Mouse (Mus musculus) gastrocnemius, postnatal 10 days (tissue): ENCODE measurements at regions not wholly inside any gene's neighbourhood (a gene's known extent, or its start where the extent isn't known, plus 50 kb on each side); places are given as distances from the start of the nearest gene placed in this dataset.

Experiments used
- DNase-seq: peaks from one replicate; pipeline ENCODE4 v3.0.0; 2021; ENCODE audit warnings: mixed read lengths

DNA sequence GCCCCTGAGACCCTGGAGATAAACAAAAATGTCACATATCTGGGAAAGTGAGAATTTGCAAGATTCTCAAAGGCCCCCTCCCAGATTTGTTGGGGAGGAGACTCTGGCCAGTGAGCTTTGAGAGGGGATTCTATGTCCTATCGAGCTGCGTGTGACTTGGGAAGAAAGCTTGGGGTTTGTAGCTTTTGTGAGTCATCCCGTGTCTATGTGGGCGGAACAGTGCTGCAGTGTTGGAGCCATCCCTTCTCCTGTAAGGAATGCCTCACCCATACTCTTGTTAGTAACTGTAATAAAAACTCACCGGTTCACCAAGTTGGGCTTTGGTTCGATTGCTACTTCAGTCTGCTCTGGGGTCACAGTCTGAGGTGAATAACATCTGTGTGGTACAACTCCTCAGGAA lies 160.5 kb downstream of the Hs3st3b1 start:
- no peak for DNase-seq

DNA sequence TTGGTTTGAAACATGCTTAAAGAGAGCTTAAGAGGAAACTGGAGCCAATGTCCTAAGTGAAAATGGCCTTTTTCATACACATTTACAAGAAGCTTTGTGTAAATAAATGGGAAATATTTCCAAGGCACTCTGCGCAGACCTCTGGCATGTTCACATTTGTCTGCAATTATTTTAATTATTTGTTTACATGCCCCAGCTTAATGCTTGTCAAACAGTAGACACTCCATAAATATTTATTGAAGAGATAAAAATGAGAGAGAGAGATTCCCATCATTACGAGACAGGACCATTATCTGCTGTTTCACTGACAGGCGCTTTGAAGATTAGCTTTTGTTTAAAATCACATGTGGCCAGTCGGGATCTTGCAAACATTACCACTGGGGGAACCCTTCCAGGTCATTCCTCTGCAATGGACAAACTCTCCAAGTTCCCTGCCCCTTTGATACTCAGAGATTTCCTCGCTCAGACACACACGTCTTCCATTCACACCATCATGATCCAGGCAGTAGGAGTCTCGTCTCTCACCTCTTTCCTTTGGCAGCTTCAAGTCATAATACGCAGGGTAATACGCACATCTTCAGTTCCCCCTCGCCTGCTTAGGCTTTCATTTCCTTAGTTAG lies 154.3 kb downstream of the Hs3st3b1 start:
- DNase-seq: no peak

DNA sequence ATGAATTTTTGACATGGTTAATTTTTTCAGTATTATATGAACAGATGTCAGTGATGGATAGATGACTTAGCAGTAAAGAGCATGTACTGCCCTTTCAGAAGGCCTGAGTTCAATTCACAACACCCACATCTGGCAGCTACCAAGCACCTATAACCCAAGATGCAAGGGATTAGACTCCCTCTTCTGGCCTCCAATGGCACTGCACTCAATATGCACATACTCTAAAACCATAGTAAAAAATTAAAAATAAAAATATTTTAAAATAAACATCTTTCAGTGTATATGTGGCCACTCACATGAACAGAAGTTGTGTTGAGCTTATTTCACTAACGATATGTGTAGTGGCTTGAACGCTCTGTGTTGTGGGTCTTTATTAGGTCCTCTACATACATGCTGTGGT lies 152.4 kb downstream of the Hs3st3b1 start:
- DNase-seq: no peak

DNA sequence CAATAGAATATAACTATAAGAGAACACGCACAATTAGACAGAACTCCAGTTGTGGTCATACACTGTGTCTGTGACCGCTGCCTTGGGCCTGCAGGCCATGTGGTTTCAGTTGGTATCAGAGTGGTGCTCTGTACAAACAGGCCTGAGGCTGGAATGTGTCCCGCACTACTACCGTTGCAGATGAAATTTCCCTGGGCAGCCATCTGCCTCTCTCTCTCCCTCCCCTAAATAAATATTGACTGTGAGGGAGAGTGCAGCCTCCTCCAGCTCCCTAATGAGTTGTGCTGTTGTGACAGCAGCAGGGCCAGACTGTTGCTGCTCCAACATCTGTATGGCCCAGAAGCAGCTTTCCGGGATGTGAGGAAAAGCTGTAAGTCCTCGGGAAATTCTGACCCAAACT lies 146.7 kb downstream of the Hs3st3b1 start:
- peak; percentile 5 for DNase-seq

DNA sequence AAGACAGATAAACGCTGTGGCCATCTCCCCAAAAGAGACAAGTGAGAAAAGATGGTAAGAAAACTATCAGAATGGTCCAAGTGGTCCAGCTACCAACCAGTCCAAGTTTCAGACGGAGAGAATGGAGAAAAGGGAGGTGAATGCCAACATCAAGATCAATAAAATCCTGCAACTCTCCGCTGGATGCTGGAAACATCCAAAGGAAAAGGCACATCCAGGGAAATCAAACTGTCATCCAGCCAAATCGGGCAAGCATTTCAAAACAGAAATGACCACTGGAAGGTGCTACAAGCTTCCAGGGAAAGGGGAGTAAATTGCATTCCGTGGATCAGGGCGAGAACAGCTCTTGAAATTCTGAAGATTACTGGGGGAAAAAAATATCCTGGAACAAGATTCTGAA lies 142.7 kb downstream of the Hs3st3b1 start:
- DNase-seq: no peak

DNA sequence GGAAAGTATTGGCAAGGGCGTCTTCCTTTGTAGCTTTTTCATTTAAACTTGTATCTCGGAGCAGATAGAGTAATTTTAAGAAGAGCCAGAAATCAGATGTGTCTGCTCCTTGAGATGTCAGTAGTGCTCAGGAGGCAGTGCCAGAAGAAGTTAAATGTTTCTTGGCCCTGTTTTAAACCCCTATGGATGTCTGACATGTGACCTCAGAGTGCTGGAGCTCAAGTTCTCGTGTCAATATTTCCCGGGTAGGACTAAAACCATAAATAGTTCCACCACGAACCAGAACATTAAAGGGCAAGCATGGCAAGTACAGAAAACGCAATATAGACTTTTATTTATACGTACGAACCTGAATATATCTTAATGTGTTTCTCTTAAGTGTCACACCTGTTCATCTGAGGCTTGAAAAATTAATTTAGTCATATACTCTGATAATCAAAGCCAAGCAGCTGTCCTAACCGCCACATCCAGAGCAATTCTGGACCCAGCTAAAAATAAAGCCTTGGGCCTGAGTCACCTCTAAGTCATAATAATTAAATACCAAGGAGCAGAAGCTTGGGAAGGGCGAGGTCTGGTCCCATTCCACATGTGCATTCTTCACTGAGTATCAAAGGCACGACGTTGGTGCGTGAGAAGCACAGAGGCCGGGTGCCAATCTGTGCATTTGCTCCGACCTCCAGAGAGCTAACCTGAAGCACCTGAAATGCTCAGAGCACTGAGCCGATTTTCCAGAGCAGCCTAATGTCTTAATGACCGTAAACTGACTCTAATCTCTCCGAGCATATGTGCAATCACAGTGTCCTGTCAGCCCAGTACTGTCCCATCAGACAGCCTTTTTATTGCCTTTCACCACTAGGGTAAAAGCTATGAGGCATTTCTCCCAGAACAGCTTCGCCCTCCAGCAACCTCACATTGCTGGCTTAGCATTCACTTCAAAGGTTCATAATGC lies 139.8 kb downstream of the Hs3st3b1 start:
- no peak for DNase-seq

DNA sequence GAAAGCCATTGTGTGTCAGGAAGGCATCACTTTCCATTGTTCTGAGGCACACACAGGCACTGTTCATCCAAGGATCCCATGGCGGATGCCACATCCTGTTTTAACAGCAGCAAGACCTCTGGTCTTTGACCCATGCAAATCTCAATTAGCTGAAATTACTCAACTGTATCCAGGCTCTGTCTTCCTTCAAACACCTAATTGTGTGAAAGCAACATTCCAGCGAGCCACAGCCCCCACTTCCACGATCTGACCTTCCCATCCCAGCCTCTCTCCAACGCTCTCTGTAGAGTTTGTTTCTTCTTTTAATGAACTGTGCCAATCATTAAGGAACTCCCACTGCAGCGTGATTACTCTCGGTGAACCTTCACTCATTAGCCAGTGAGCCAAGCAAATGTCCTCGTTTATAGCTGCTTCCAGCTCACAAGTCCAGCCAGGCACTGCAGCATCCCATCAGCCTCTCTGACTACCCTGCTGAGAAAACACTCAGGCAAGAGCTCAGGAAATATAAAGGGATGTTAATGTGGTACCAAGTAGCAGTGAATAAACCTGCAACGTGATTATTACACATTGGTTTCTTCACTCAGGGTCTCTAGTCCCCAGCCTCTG lies 136.7 kb downstream of the Hs3st3b1 start:
- no peak for DNase-seq

DNA sequence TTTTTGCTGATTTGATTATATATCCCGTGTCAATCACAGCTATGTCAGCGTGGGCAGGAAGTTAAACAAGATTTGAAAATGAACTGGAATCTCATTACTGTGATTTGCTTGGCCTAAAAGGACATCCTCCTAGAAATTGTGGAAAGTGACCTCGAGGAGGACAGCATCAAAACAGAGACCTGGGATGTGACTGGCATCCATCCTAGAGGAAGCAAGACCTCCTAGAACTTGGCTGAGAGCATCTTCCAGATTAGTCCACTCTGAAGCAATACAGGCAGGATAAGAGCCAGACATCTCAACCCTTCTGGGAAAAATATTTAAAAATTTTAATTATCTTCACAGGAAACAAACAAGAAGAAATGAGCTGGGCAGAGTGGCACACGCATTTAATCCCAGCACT lies 136.1 kb downstream of the Hs3st3b1 start:
- DNase-seq: no peak

DNA sequence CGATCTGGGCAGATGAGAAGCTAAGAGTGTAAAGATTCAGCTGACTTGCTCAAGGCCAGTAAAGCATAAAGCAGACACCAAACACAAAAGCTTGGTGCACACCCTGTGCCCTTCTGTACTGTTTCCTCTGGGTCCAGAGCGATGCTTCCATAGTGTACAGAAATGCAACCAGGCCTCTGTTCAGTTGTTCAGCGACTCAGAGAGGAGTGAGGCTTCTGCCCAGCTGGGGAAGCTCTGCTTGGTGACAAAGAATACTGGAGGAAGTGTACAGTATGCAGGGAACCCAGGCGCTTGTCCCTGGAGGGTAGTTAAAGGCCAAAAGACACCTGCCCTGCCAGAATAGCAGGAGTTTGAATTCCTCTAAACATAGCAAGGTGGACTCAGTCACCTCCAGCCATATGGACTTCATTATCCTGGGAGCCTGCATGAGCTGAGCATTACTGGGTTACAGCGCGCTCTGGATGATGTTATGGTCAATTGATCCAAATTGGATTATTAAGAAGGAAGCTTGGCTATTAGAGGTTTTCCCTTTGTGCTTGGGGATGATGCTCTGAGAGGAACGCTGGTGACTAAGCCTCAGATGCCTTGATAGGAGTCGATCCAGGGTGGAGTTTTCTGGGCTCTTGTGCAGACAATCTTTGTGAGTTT lies 132.5 kb downstream of the Hs3st3b1 start:
- DNase-seq: no peak

DNA sequence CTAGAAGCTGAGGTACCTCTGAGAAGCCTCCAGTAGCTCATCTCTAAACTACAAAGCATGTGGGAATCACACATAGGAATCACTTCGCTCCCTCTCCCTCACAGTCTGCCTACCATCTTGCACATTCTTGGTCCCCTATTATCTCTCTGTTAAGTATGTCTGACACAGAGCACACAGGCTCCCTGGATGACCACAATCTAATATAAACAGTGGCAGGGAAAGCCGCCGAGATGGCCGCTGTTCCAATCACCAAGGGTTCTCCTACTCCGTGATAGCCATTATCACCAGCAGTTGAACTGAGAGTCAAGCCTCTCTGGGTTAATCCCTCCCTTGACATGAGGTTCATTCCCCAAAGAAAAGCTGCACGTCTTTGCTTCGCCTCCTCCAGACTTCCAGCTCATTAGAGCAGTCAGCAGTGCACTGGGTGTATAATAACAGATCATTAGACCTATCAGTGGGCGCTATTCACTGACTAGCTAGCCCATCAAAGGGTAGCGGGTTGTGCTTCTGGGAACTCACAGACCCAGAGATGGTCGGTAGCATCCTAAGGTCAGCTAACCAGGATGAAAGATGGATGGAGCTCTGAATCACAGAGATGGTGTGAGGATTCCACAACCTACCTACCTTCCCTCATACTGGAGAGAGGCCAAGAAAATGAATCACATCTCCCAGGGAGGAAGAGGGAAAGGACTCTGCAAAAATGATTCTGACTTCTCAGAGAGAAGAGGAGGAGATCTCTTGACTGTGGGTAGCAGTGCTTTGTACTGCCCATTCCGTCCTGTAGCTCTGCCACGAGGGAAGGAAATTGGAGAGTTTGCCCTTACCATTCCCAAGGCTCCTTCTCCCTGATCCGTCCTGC lies 130.9 kb downstream of the Hs3st3b1 start:
- DNase-seq: no peak

DNA sequence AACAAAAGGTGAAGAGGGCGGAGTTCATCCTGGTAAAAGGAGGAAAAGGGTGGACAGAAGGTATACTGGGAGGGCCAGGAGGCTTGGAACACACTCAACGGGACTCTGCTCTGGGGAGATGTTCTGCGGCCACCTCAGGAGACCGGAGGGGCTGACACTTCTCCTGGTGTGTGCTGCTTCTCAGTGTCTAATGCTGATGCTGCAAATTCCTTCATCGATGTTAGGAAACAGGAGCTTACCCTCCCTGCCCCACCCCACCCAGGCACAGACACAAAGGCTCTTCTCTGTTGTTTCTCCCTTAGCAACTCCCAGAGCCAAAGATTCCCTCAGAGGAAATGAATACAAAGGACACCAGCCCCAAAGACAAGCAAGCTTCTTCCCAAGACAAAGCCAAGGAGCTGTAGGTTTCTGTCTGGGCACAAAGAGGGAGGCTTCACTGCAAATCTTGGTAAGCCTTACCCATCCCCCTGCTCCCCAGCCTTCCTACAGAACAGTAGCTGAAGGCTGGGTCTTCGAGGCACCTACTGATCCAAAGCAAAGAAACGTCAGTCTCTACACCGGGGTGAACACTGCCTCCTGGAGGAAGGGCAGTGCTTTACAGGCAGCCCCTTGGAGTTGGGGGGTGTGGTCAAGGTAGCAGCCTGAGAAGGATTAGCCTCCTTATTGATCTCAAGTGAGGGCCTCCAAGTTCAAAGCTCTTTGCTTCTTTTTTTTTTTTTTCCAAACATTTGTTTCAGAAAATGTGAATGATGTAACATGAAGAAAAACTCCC lies 128.2 kb downstream of the Hs3st3b1 start:
- no peak for DNase-seq

DNA sequence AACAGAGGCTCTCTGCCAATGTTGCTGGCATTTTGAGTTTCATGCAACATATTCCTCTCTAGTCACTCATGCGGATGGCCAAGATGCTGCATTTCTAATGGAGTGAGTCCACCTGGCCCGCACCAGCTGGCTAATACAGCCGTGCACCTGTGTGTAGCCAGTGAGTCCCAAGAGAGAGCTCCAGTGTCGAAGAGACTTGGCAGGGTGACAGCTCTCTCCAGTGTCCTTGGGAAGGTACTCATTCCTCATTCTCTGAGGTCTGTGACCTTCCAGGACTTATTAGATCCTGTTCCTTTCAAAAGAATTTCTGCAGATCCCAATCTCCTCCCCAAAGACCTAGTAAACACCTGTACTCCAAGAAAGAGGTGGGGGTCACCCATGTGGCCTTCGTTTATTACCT lies 109.9 kb downstream of the Hs3st3b1 start:
- DNase-seq: no peak

DNA sequence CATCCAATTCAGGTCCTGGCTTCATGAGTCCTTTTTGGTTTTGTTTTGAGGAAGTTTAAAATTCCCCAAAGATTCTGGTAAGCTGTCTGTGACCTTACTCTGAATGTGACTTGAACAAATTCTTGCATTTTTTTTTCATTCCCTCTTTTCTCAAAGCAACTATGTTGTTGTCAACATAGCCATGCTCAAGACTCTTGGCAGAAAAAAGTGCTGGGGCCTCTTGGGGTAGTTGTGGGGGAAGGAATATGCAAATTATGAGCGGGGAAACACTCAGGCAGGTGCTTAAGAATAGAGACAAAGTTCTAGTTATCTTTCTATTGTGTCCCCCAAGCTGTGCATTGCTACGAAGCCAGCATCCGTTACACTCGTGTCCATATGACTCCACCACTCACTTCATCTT lies 99.2 kb downstream of the Hs3st3b1 start:
- no peak for DNase-seq

DNA sequence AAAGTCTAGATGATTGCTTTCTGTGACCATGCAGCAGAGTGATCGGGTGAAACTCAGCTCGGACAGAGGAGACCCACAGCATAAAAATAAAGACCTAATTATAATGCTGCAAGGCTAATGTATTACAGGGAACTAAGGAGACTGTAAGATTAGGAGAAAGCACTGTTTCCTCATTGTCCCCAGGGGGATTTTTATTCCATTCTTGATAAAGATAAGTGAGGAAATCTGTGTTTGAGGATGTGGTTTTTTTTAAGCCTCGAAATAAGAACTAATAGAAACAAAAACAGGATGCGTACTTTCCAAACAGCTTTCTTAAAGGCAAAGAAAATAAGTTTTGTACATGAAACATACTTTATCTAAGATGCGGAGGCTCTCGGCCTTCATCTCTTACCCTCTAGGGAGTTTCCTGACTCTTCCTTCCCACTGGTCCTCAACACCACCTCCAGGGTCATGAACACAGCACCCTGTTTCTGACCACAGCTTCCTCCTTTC lies 94.8 kb downstream of the Hs3st3b1 start:
- DNase-seq: no peak

DNA sequence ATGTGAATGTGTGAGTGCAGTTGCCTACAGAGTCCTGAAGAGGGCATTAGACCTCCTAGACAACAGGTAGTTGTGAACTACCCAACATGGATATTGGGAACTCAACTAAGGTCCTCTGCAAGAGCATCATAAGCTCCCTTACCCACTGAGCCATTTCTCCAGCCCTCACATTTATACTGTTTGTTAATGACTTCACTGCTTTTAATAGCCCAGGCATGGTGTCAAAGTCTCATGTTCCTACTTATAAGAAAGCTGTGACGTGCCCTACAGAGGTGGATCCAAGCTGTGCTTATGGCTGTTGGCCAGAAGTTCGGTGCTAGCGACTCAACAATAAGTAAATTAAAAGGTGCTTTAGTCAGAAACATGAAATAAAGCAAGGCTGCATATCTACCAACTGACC lies 88.6 kb downstream of the Hs3st3b1 start:
- no peak for DNase-seq

DNA sequence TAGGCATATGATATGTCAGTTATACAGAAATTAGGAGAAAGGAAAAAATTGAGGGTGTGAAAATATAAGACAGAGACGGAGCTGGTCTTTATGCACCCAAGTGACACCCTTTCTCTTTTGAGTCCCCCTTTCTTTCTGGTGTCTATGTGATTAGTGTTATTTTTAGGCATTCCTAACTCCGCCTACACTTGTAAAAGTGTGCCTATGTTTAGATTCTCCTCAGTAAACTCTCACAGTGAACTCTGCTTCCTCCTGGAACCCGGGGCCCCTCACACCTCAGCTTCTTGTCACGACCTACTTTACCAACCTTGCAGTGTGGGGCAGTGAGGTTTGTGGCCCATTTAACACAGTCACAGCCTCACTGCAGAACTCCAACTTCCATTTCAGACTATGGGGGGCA lies 88.0 kb downstream of the Hs3st3b1 start:
- no peak for DNase-seq

DNA sequence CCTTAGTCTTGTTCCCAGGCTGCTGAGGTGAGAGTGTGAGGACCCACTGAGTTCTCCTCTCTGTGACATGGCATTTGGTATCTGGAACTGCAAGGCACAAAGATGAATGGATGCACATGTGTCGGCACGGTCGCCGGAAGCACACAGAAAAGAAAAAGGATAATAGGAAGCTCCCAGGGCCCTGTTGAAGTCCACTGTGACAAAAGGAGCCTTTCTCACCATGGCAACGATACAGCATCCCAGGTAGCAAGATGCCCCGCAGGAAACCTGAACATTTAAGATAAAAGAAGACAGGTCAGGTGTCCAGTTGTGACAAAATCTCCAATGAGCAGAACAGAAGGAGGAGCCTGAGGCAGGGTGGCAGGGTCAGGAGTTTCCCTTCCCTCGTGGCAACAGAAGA lies 87.5 kb downstream of the Hs3st3b1 start:
- DNase-seq: no peak
